Mouse (Mus musculus) testis, postnatal 14 days (tissue): ENCODE results near the gene Manbal.
"Not testable (repeated sequence)": the region's sequence is repeated elsewhere in the genome, so short reads cannot be mapped to it uniquely, and the experiment has no call there.

Source experiments
- DNase-seq: peaks from one replicate; pipeline ENCODE4 v3.0.0; 2021; ENCODE audit warnings: low spot score

The Manbal gene

GRCm38 (mm10) chr2:157367991-157368390, 597 bp downstream of the Manbal start:
- no peak for DNase-seq

- no peak for DNase-seq
Observed at GRCm38 (mm10) chr2:157371696-157372095, 4.3 kb downstream of the Manbal start.

GRCm38 (mm10) chr2:157373681-157374080, 6.3 kb downstream of the Manbal start:
- DNase-seq: no peak

- no peak for DNase-seq
Observed at GRCm38 (mm10) chr2:157375051-157375450, 7.7 kb downstream of the Manbal start.

GRCm38 (mm10) chr2:157375794-157376757, 8.7 kb downstream of the Manbal start:
- DNase-seq: peak; percentile 46

GRCm38 (mm10) chr2:157376995-157377394, 9.6 kb downstream of the Manbal start:
- DNase-seq: no peak

GRCm38 (mm10) chr2:157384836-157385235, 17.4 kb downstream of the Manbal start:
- no peak for DNase-seq

GRCm38 (mm10) chr2:157388901-157389590, 21.7 kb downstream of the Manbal start:
- not testable (repeated sequence) for DNase-seq

GRCm38 (mm10) chr2:157389591-157389921, 22.2 kb downstream of the Manbal start:
- DNase-seq: no peak

GRCm38 (mm10) chr2:157392331-157392730, 24.9 kb downstream of the Manbal start:
- DNase-seq: no peak

GRCm38 (mm10) chr2:157393549-157393948, 26.2 kb downstream of the Manbal start:
- no peak for DNase-seq

- no peak for DNase-seq
Observed at GRCm38 (mm10) chr2:157394868-157395267, 27.5 kb downstream of the Manbal start.

- no peak for DNase-seq
Observed at GRCm38 (mm10) chr2:157395371-157395770, 28.0 kb downstream of the Manbal start.

GRCm38 (mm10) chr2:157395960-157396359, 28.6 kb downstream of the Manbal start:
- no peak for DNase-seq

- DNase-seq: no peak
Observed at GRCm38 (mm10) chr2:157397376-157397775, 30.0 kb downstream of the Manbal start.

GRCm38 (mm10) chr2:157398539-157398938, 31.1 kb downstream of the Manbal start:
- no peak for DNase-seq

- DNase-seq: no peak
Observed at GRCm38 (mm10) chr2:157399797-157400196, 32.4 kb downstream of the Manbal start.

GRCm38 (mm10) chr2:157400491-157400890, 33.1 kb downstream of the Manbal start:
- DNase-seq: no peak

GRCm38 (mm10) chr2:157401261-157401660, 33.9 kb downstream of the Manbal start:
- DNase-seq: no peak

GRCm38 (mm10) chr2:157407596-157407995, 40.2 kb downstream of the Manbal start:
- DNase-seq: peak; percentile 31

GRCm38 (mm10) chr2:157409793-157410533, 42.6 kb downstream of the Manbal start:
- no peak for DNase-seq

GRCm38 (mm10) chr2:157411151-157411693, 43.8 kb downstream of the Manbal start:
- DNase-seq: no peak
